Mouse (Mus musculus): Measurements from ENCODE around the gene 1700018G05Rik. TPM values are rescaled to one million over a fixed set of nuclear protein-coding genes. Genes with fewer than 3 reads are reported as not detected.
"Not testable (repeated sequence)": the region's sequence is repeated elsewhere in the genome, so short reads cannot be mapped to it uniquely, and the experiment has no call there.

Gene 1700018G05Rik
- polyA plus RNA-seq (2014; fragmentation: Nextera tagmentation; extraction: Ambion mirVana), result not detected in 2 replicates

GRCm38 (mm10) chrX:102928072-102928471, at the start of gene 1700018G05Rik:
1700018G05Rik (plus strand) TSS chrX:102928372.
- H3K27me3 ChIP-seq (ENCODE audit: control insufficient read depth, insufficient read depth, low read length); H3K9me3 ChIP-seq (ENCODE audit: control insufficient read depth, low read length); H3K4me1 ChIP-seq (ENCODE audit: control insufficient read depth, insufficient read depth, low read length); H3K27ac ChIP-seq (replicated peaks; ENCODE audit: low read depth, low read length); H3K4me3 ChIP-seq (replicated peaks; ENCODE audit: low read depth, low read length); DNase-seq; H3K36me3 ChIP-seq (ENCODE audit: control insufficient read depth, insufficient read depth, low read length); ATAC-seq (ENCODE audit: low FRiP score, low TSS enrichment); H3K4me2 ChIP-seq (ENCODE audit: low read length); H3K9ac ChIP-seq (replicated peaks; ENCODE audit: low read length): not testable (repeated sequence)
- WGBS, result 89% methylated on average over 6 of the region's 6 CpGs

- H3K27me3 ChIP-seq (ENCODE audit: control insufficient read depth, insufficient read depth, low read length); DNase-seq; H3K36me3 ChIP-seq (ENCODE audit: control insufficient read depth, insufficient read depth, low read length); H3K9me3 ChIP-seq (ENCODE audit: control insufficient read depth, low read length); ATAC-seq (ENCODE audit: low FRiP score, low TSS enrichment); H3K4me1 ChIP-seq (ENCODE audit: control insufficient read depth, insufficient read depth, low read length); H3K4me3 ChIP-seq (replicated peaks; ENCODE audit: low read depth, low read length); H3K9ac ChIP-seq (replicated peaks; ENCODE audit: low read length); H3K4me2 ChIP-seq (ENCODE audit: low read length); H3K27ac ChIP-seq (replicated peaks; ENCODE audit: low read depth, low read length): not testable (repeated sequence)
- WGBS, result 83% methylated on average over 6 of the region's 9 CpGs
These were observed 19.6 kb upstream of the 1700018G05Rik start, which contains the start of the genes Dmrtc1a and 1700011M02Rik for GRCm38 (mm10) chrX:102908587-102908986. Dmrtc1a (minus strand) TSS chrX:102908687. 1700011M02Rik (plus strand) TSS chrX:102908905.

- H3K9me3 ChIP-seq (ENCODE audit: control insufficient read depth, low read length); DNase-seq; H3K9ac ChIP-seq (replicated peaks; ENCODE audit: low read length); H3K4me2 ChIP-seq (ENCODE audit: low read length); H3K27ac ChIP-seq (replicated peaks; ENCODE audit: low read depth, low read length); H3K4me3 ChIP-seq (replicated peaks; ENCODE audit: low read depth, low read length); ATAC-seq (ENCODE audit: low FRiP score, low TSS enrichment); H3K36me3 ChIP-seq (ENCODE audit: control insufficient read depth, insufficient read depth, low read length); H3K4me1 ChIP-seq (ENCODE audit: control insufficient read depth, insufficient read depth, low read length); H3K27me3 ChIP-seq (ENCODE audit: control insufficient read depth, insufficient read depth, low read length): not testable (repeated sequence)
- WGBS, result 83% methylated on average over 1 of the region's 1 CpGs
These were observed 13.3 kb upstream of the 1700018G05Rik start for GRCm38 (mm10) chrX:102914823-102915222.

- H3K36me3 ChIP-seq (ENCODE audit: control insufficient read depth, insufficient read depth, low read length); H3K4me3 ChIP-seq (replicated peaks; ENCODE audit: low read depth, low read length); H3K4me2 ChIP-seq (ENCODE audit: low read length); H3K4me1 ChIP-seq (ENCODE audit: control insufficient read depth, insufficient read depth, low read length); H3K27ac ChIP-seq (replicated peaks; ENCODE audit: low read depth, low read length); H3K9me3 ChIP-seq (ENCODE audit: control insufficient read depth, low read length); H3K27me3 ChIP-seq (ENCODE audit: control insufficient read depth, insufficient read depth, low read length); H3K9ac ChIP-seq (replicated peaks; ENCODE audit: low read length): not testable (repeated sequence)
- DNase-seq, result peak; percentile 67
- 5% methylated on average over 2 of the region's 4 CpGs for WGBS
- peak; percentile 55; the same call in 1 of the 2 replicates for ATAC-seq (ENCODE audit: low FRiP score, low TSS enrichment)
These were observed 1.5 kb upstream of the 1700018G05Rik start for GRCm38 (mm10) chrX:102926707-102927106.

- no peaks in the 10 kb centered on the region for H3K36me3 ChIP-seq (ENCODE audit: control insufficient read depth, insufficient read depth, low read length)
- peak overlapping the region; percentile 56 for H3K4me2 ChIP-seq (ENCODE audit: low read length)
- no peaks in the 10 kb centered on the region for H3K9me3 ChIP-seq (ENCODE audit: control insufficient read depth, low read length)
- ATAC-seq (ENCODE audit: low FRiP score, low TSS enrichment) (no peak), DNase-seq (peak; percentile 1)
- 54% methylated on average over 12 of the region's 12 CpGs for WGBS
- H3K4me3 ChIP-seq (replicated peaks; ENCODE audit: low read depth, low read length), result peak overlapping the region; percentile 47
- H3K9ac ChIP-seq (replicated peaks; ENCODE audit: low read length), result peak overlapping the region; percentile 70; the same call in 1 of the 2 replicates
- no peak overlapping the region for H3K27ac ChIP-seq (replicated peaks; ENCODE audit: low read depth, low read length)
- no peaks in the 10 kb centered on the region for H3K4me1 ChIP-seq (ENCODE audit: control insufficient read depth, insufficient read depth, low read length)
- H3K27me3 ChIP-seq (ENCODE audit: control insufficient read depth, insufficient read depth, low read length), result no peaks in the 10 kb centered on the region
These were observed 4.9 kb downstream of the 1700018G05Rik start for GRCm38 (mm10) chrX:102932992-102933570.

GRCm38 (mm10) chrX:102933571-102934394, 5.6 kb downstream of the 1700018G05Rik start:
- H3K4me2 ChIP-seq (ENCODE audit: low read length), result peak overlapping the region; percentile 56
- peak overlapping the region; percentile 70 for H3K9ac ChIP-seq (replicated peaks; ENCODE audit: low read length)
- DNase-seq (peak; percentile 77), ATAC-seq (ENCODE audit: low FRiP score, low TSS enrichment) (peak; percentile 88)
- H3K27me3 ChIP-seq (ENCODE audit: control insufficient read depth, insufficient read depth, low read length), result no peaks in the 10 kb centered on the region
- no peaks in the 10 kb centered on the region for H3K4me1 ChIP-seq (ENCODE audit: control insufficient read depth, insufficient read depth, low read length)
- no peaks in the 10 kb centered on the region for H3K36me3 ChIP-seq (ENCODE audit: control insufficient read depth, insufficient read depth, low read length)
- 28% methylated on average over 62 of the region's 68 CpGs for WGBS
- H3K9me3 ChIP-seq (ENCODE audit: control insufficient read depth, low read length), result no peaks in the 10 kb centered on the region
- H3K4me3 ChIP-seq (replicated peaks; ENCODE audit: low read depth, low read length), result peak overlapping the region; percentile 47
- H3K27ac ChIP-seq (replicated peaks; ENCODE audit: low read depth, low read length), result peak overlapping the region; percentile 49; the same call in 1 of the 2 replicates

GRCm38 (mm10) chrX:102934395-102934764, 6.2 kb downstream of the 1700018G05Rik start:
- ATAC-seq (ENCODE audit: low FRiP score, low TSS enrichment), result peak; percentile 13; the same call in 1 of the 2 replicates

GRCm38 (mm10) chrX:102936743-102937142, 8.6 kb downstream of the 1700018G05Rik start:
- Histone ChIP-seq H3K9me3 (ENCODE audit: control insufficient read depth, low read length) (no peaks in the 10 kb centered on the region), H3K9ac (replicated peaks; ENCODE audit: low read length) (no peak overlapping the region), H3K36me3 (ENCODE audit: control insufficient read depth, insufficient read depth, low read length) (no peaks in the 10 kb centered on the region)

More at GRCm38 (mm10) chrX:102934395-102934764, 6.2 kb downstream of the 1700018G05Rik start:
- Histone ChIP-seq H3K9me3 (ENCODE audit: control insufficient read depth, low read length) (no peaks in the 10 kb centered on the region), H3K4me3 (replicated peaks; ENCODE audit: low read depth, low read length) (peak overlapping the region; percentile 47), H3K27me3 (ENCODE audit: control insufficient read depth, insufficient read depth, low read length) (no peaks in the 10 kb centered on the region), H3K4me1 (ENCODE audit: control insufficient read depth, insufficient read depth, low read length) (no peaks in the 10 kb centered on the region), H3K36me3 (ENCODE audit: control insufficient read depth, insufficient read depth, low read length) (no peaks in the 10 kb centered on the region), H3K9ac (replicated peaks; ENCODE audit: low read length) (peak overlapping the region; percentile 70; the same call in 1 of the 2 replicates), H3K27ac (replicated peaks; ENCODE audit: low read depth, low read length) (no peak overlapping the region), H3K4me2 (ENCODE audit: low read length) (peak overlapping the region; percentile 56)
- WGBS, result 60% methylated on average over 8 of the region's 8 CpGs
- DNase-seq, result peak; percentile 15

More at GRCm38 (mm10) chrX:102936743-102937142, 8.6 kb downstream of the 1700018G05Rik start:
- 79% methylated on average over 5 of the region's 5 CpGs for WGBS
- no peak for ATAC-seq (ENCODE audit: low FRiP score, low TSS enrichment)
- no peak for DNase-seq
- Histone ChIP-seq H3K4me2 (ENCODE audit: low read length) (no peak overlapping the region), H3K27me3 (ENCODE audit: control insufficient read depth, insufficient read depth, low read length) (no peaks in the 10 kb centered on the region), H3K4me1 (ENCODE audit: control insufficient read depth, insufficient read depth, low read length) (no peaks in the 10 kb centered on the region), H3K27ac (replicated peaks; ENCODE audit: low read depth, low read length) (no peak overlapping the region), H3K4me3 (replicated peaks; ENCODE audit: low read depth, low read length) (no peak overlapping the region)
